Mouse (Mus musculus): ENCODE results near the gene Rnaseh2b. TPM values are rescaled to one million over a fixed set of nuclear protein-coding genes. Genes with fewer than 3 reads are reported as not detected.

The Rnaseh2b gene
- polyA plus RNA-seq, 1 experiment: 15.3 TPM

GRCm38 (mm10) chr14:62311672-62312071 is 19.3 kb downstream of the Rnaseh2b start:
- no peak for TF ChIP-seq MAX (IDR thresholded peaks at IDR 0.05)
- no peak overlapping the region for H3ac ChIP-seq (ENCODE audit: control insufficient read depth, insufficient read length, low read depth)
- H3K36me3 ChIP-seq (ENCODE audit: control insufficient read depth, insufficient read depth): no peaks in the 10 kb centered on the region
- no peaks in the 10 kb centered on the region for H3K27me3 ChIP-seq (ENCODE audit: control insufficient read depth, insufficient read depth, insufficient read length)
- H3K79me3 ChIP-seq (ENCODE audit: low read depth): no peaks in the 10 kb centered on the region
- H3K4me3 ChIP-seq (ENCODE audit: insufficient read depth, poor library complexity, severe bottlenecking): no peak overlapping the region
- no peaks in the 10 kb centered on the region for H3K79me2 ChIP-seq (ENCODE audit: control insufficient read depth, insufficient read depth)

- H3K36me3 ChIP-seq (ENCODE audit: control insufficient read depth, insufficient read depth): no peaks in the 10 kb centered on the region
- H3K79me3 ChIP-seq (ENCODE audit: low read depth): no peaks in the 10 kb centered on the region
- TF ChIP-seq MYOD1 (IDR thresholded peaks at IDR 0.05; ENCODE audit: control insufficient read depth, insufficient read length, low read depth): no peak
- H3K79me2 ChIP-seq (ENCODE audit: control insufficient read depth, insufficient read depth): no peaks in the 10 kb centered on the region
- no peaks in the 10 kb centered on the region for H3K27me3 ChIP-seq (ENCODE audit: control insufficient read depth, insufficient read depth, insufficient read length)
- H3ac ChIP-seq (ENCODE audit: control insufficient read depth, insufficient read length, low read depth): no peak overlapping the region
- H3K4me3 ChIP-seq (ENCODE audit: insufficient read depth, poor library complexity, severe bottlenecking): no peak overlapping the region
Observed at GRCm38 (mm10) chr14:62322581-62323344, 30.4 kb downstream of the Rnaseh2b start.

- H3ac ChIP-seq (ENCODE audit: control insufficient read depth, insufficient read length, low read depth): no peak overlapping the region
- no peak overlapping the region for H3K4me3 ChIP-seq (ENCODE audit: insufficient read depth, poor library complexity, severe bottlenecking)
- H3K27me3 ChIP-seq (ENCODE audit: control insufficient read depth, insufficient read depth, insufficient read length): no peaks in the 10 kb centered on the region
- H3K79me2 ChIP-seq (ENCODE audit: control insufficient read depth, insufficient read depth): no peaks in the 10 kb centered on the region
- TF ChIP-seq CEBPB (IDR thresholded peaks at IDR 0.05; ENCODE audit: low read depth) (no peak), FOSL1 (IDR thresholded peaks at IDR 0.05; ENCODE audit: insufficient read depth, low read length, poor library complexity, severe bottlenecking) (no peak), CTCF (IDR thresholded peaks at IDR 0.05; ENCODE audit: control insufficient read depth, insufficient read depth, insufficient read length) (no peak), USF1 (IDR thresholded peaks at IDR 0.05; ENCODE audit: low read depth) (no peak), MAX (IDR thresholded peaks at IDR 0.05) (no peak), MYOG (IDR thresholded peaks at IDR 0.05; ENCODE audit: control insufficient read depth, extremely low read depth, insufficient read length) (no peak), MYOD1 (IDR thresholded peaks at IDR 0.05; ENCODE audit: control insufficient read depth, insufficient read length, low read depth) (no peak)
- no peaks in the 10 kb centered on the region for H3K36me3 ChIP-seq (ENCODE audit: control insufficient read depth, insufficient read depth)
- no peaks in the 10 kb centered on the region for H3K79me3 ChIP-seq (ENCODE audit: low read depth)
Observed at GRCm38 (mm10) chr14:62323457-62323856, 31.1 kb downstream of the Rnaseh2b start.

- H3ac ChIP-seq (ENCODE audit: control insufficient read depth, insufficient read length, low read depth): no peak overlapping the region
- no peaks in the 10 kb centered on the region for H3K36me3 ChIP-seq (ENCODE audit: control insufficient read depth, insufficient read depth)
- no peaks in the 10 kb centered on the region for H3K79me2 ChIP-seq (ENCODE audit: control insufficient read depth, insufficient read depth)
- no peaks in the 10 kb centered on the region for H3K79me3 ChIP-seq (ENCODE audit: low read depth)
- H3K4me3 ChIP-seq (ENCODE audit: insufficient read depth, poor library complexity, severe bottlenecking): no peak overlapping the region
- H3K27me3 ChIP-seq (ENCODE audit: control insufficient read depth, insufficient read depth, insufficient read length): no peaks in the 10 kb centered on the region
- TF ChIP-seq CEBPB (IDR thresholded peaks at IDR 0.05; ENCODE audit: low read depth) (no peak), MAX (IDR thresholded peaks at IDR 0.05) (no peak), MYOG (IDR thresholded peaks at IDR 0.05; ENCODE audit: control insufficient read depth, extremely low read depth, insufficient read length) (no peak), MYOD1 (IDR thresholded peaks at IDR 0.05; ENCODE audit: control insufficient read depth, insufficient read length, low read depth) (no peak), FOSL1 (IDR thresholded peaks at IDR 0.05; ENCODE audit: insufficient read depth, low read length, poor library complexity, severe bottlenecking) (no peak), CTCF (IDR thresholded peaks at IDR 0.05; ENCODE audit: control insufficient read depth, insufficient read depth, insufficient read length) (no peak), USF1 (IDR thresholded peaks at IDR 0.05; ENCODE audit: low read depth) (no peak)
Observed at GRCm38 (mm10) chr14:62324943-62325342, 32.6 kb downstream of the Rnaseh2b start.

GRCm38 (mm10) chr14:62326026-62326425 is 33.6 kb downstream of the Rnaseh2b start:
- Histone ChIP-seq H3K27me3 (ENCODE audit: control insufficient read depth, insufficient read depth, insufficient read length) (no peaks in the 10 kb centered on the region), H3K36me3 (ENCODE audit: control insufficient read depth, insufficient read depth) (no peaks in the 10 kb centered on the region), H3K79me3 (ENCODE audit: low read depth) (no peaks in the 10 kb centered on the region), H3ac (ENCODE audit: control insufficient read depth, insufficient read length, low read depth) (no peak overlapping the region), H3K4me3 (ENCODE audit: insufficient read depth, poor library complexity, severe bottlenecking) (no peak overlapping the region), H3K79me2 (ENCODE audit: control insufficient read depth, insufficient read depth) (no peaks in the 10 kb centered on the region)
- TF ChIP-seq USF1 (IDR thresholded peaks at IDR 0.05; ENCODE audit: low read depth) (no peak), MYOD1 (IDR thresholded peaks at IDR 0.05; ENCODE audit: control insufficient read depth, insufficient read length, low read depth) (no peak), CEBPB (IDR thresholded peaks at IDR 0.05; ENCODE audit: low read depth) (no peak), MYOG (IDR thresholded peaks at IDR 0.05; ENCODE audit: control insufficient read depth, extremely low read depth, insufficient read length) (no peak), FOSL1 (IDR thresholded peaks at IDR 0.05; ENCODE audit: insufficient read depth, low read length, poor library complexity, severe bottlenecking) (no peak), MAX (IDR thresholded peaks at IDR 0.05) (no peak), CTCF (IDR thresholded peaks at IDR 0.05; ENCODE audit: control insufficient read depth, insufficient read depth, insufficient read length) (no peak)

- H3K79me3 ChIP-seq (ENCODE audit: low read depth): no peaks in the 10 kb centered on the region
- no peaks in the 10 kb centered on the region for H3K36me3 ChIP-seq (ENCODE audit: control insufficient read depth, insufficient read depth)
- H3K79me2 ChIP-seq (ENCODE audit: control insufficient read depth, insufficient read depth): no peaks in the 10 kb centered on the region
- H3ac ChIP-seq (ENCODE audit: control insufficient read depth, insufficient read length, low read depth): no peak overlapping the region
- TF ChIP-seq MYOD1 (IDR thresholded peaks at IDR 0.05; ENCODE audit: control insufficient read depth, insufficient read length, low read depth) (no peak), MYOG (IDR thresholded peaks at IDR 0.05; ENCODE audit: control insufficient read depth, extremely low read depth, insufficient read length) (no peak), MAX (IDR thresholded peaks at IDR 0.05) (no peak), FOSL1 (IDR thresholded peaks at IDR 0.05; ENCODE audit: insufficient read depth, low read length, poor library complexity, severe bottlenecking) (no peak), CEBPB (IDR thresholded peaks at IDR 0.05; ENCODE audit: low read depth) (no peak), USF1 (IDR thresholded peaks at IDR 0.05; ENCODE audit: low read depth) (no peak), CTCF (IDR thresholded peaks at IDR 0.05; ENCODE audit: control insufficient read depth, insufficient read depth, insufficient read length) (no peak)
- H3K27me3 ChIP-seq (ENCODE audit: control insufficient read depth, insufficient read depth, insufficient read length): no peaks in the 10 kb centered on the region
- H3K4me3 ChIP-seq (ENCODE audit: insufficient read depth, poor library complexity, severe bottlenecking): no peak overlapping the region
Observed at GRCm38 (mm10) chr14:62327171-62327570, 34.8 kb downstream of the Rnaseh2b start.

Data from C2C12 (cell line).